Mouse (Mus musculus): ENCODE measurements at regions not wholly inside any gene's neighbourhood (a gene's known extent, or its start where the extent isn't known, plus 50 kb on each side); places are given as distances from the start of the nearest gene placed in this dataset.

DNA sequence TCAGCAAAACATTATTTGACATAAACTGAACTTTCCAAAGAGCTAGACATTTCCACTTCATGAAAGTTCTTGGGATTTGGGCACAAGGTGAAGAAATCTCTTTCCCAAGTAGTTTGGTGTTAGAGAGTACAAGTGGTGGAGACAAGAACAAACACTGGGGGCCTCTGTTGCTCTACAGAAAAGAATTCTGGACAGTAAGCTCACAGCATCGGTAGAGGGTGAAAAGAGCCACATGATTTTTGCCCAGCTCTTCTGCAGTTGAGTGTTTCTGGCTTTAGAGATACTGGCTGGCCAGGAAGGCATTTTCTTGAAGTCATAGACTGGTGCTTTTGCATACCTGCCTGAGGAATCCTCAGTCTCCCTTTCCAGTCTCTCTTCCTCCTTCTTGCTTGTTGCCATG lies 127.8 kb downstream of the Stk31 start:
- in situ Hi-C loops (cut with MboI, MseI): loop anchor here (5.0 kb wide), 2 partner anchors 394 to 589 kb away; partner anchors contain the start of gene Mpp6

DNA sequence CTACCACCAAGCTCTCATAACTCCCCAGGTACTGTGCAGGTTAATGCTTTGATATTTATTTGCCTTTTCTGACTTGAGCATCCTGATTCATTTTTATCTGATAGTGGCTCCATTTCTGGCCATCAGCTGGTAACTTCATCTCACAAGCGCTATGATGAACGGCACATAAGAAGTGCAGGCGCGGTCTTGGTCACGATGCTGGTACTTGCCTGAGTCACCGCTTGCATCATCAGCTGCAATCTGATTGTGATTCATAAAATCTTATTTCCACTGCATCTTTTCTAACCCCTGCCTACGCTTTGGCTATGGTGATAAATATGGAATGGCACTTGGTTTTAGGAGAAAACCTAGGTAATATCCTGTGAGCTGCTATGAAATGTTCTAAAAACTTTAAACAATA lies 128.3 kb downstream of the Stk31 start:
- in situ Hi-C loops (cut with MboI, MseI): loop anchor here (5.0 kb wide), 2 partner anchors 394 to 589 kb away; partner anchors contain the start of gene Mpp6

DNA sequence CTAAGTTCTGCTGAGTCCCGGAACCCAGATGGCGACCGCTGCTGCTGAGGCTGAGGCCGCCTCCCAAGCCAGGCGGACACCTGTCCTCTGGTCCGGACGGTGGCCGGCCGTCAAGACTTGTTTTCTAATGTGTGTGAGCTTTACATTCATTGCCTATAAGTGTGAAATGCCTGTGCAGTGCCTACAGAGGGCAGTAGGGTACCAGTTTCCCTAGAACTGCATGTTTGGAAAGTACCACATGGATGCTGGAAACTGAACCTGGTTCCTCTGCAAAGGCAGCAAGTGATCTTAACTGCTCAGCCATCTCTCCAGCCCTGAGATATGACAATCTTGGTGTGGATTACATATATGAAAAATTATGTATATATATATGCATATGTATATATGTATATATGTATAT lies 138.6 kb downstream of the Stk31 start:
- in situ Hi-C loops (cut with MboI, MseI): no loop called here

DNA sequence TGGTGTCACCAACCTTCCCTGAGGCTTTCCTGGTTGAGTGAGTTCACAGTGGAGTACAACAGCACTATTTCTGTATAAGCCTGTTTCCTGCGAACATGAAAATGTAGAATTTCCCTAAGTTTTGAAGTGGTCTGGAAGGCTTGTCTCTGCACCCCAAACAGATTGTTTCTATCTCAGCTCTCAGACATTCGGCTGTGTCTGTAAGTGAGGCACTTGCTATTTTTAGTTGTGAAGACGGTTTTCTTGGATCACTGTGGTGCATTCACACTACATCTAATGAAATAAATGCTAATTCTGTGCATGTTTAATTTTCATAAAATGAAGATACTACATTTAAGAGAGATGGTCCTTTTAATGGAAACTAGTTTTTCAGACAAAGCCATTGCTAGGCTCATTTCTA lies 139.1 kb downstream of the Stk31 start:
- in situ Hi-C loops (cut with MboI, MseI): no loop called here

DNA sequence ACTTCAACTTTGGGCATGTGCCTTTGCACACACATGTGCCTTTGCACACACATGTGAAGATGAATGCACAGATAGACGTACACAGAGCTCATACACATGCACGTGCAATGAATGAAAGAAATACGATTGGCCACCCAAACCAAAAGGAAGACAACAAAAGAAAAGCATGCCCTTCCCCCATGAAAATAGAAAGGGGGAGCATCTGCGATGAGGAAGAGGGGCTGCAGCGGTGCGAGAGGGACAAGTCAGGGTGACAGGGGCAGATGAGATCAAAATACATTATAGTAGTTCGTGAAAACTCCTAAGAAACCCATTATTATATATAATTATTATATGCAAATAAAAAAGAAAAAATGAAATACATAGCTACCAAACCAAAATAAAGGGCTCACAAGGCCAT lies 149.5 kb downstream of the Stk31 start:
- in situ Hi-C loops (cut with MboI, MseI): no loop called here

GRCm38 (mm10) chr6:49555069-49555468 lies 159.7 kb downstream of the Stk31 start:
- in situ Hi-C loops (cut with MboI, MseI): no loop called here

DNA sequence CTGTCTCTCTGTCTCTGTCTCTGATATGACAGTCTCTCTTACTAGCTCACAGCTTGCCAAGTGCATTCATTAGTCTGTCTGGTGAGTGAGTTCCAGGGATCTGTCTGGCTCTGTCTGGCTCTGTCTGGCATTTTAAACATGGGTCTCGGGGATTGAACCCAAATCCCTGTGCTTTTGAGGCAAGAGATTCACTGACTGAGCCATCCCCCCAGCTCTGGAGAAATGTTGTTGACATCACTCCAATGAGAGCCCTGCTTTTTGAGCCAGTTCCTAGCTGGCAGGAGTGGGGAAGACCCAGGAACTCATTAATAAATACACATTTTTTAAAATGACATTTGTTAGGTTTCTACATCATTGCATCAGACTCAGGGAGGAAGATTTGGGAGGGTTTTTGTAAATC lies 163.1 kb downstream of the Stk31 start:
- in situ Hi-C loops (cut with MboI, MseI): no loop called here

DNA sequence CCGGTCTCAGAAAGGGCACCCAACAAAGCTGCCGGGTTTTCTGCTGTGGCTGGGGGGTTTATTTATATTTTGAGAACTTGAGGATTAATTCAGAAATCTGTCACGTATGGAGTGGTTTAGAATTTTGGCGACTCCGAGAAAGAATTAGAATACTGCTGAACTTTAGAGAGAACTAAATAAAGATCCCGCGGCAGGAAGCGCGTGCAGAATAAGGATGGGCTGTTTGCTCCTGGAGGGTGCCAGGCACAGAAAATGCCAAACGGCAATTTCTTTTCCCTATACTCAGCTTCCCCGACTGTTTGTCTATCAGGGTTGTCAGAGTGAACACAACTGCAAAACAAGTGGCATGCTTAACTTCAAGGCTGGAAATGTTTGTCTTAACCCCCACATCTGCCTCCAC lies 163.7 kb downstream of the Stk31 start:
- in situ Hi-C loops (cut with MboI, MseI): no loop called here

DNA sequence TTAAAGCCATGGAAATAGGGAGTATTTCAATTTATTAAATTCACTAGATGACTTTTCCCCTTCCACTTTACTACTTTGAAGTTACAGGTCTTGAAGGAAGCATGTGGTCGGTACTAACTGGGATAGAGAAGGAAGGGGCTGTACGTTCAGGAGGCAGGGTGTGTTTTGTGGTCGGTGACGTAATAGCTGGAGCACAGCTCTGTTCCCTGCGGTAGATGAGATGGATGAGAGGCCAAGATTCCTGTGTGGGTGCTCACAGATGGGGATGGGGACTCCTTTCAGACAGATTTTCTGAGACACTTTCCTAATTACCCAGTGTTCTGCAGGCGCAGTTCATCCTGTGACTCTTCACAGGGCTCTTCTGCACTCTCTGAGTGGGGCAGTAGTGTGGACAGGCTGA lies 182.9 kb downstream of the Stk31 start:
- in situ Hi-C loops (cut with MboI, MseI): no loop called here

DNA sequence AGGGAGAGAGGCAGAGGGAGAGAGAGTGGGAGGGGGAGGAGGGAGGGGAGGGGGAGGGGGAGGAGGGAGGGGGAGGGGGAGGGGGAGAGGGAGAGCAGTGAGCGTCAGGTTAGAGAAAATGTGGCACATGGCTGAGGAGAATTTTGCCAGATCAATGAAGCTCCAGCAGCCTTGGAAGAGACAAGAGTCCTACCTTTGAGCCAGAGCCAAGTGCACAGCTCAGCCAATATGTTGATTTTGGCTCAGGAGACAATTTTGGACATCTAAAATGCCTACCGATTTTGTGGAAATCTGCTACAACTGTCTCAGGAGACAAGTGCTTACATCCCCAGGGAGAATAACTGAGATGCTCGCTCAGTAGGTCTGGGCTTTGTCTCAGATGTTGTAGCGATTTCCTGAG lies 184.3 kb downstream of the Stk31 start:
- in situ Hi-C loops (cut with MboI, MseI): no loop called here

DNA sequence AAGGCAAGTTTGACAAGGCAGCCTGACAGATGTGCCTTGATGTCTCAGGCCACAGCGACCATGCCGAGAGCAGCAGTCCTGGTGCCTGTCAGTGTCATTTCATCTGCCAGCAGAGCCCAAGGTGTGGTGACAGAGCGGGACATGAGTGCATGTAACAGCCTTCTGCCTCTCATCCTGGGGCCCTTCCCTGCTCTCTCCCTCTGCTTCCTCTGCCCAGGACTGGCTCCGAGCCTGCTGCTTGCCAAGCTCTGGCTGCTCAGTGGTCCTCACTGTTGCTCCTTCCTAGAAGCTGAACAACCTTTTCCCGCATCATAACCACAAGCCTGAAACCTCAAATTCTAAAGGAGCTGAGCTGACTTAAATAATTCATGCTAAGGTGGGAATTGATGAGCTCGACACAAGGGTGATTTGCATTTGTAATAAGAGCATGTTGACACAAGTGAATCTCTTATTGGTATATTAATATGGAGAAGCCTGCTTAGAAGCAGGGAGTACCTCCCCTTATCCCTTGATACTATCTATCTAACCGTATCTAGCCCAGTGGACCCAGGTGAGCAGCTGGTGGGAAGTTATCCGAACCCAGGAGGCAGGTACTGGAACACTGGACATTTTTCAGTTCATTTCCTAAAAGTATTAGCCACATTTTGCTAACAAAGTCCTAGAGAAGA lies 186.8 kb downstream of the Stk31 start:
- in situ Hi-C loops (cut with MboI, MseI): no loop called here

- in situ Hi-C loops (cut with MboI, MseI): no loop called here
Measured at GRCm38 (mm10) chr6:49586553-49586952, 191.1 kb downstream of the Stk31 start.

DNA sequence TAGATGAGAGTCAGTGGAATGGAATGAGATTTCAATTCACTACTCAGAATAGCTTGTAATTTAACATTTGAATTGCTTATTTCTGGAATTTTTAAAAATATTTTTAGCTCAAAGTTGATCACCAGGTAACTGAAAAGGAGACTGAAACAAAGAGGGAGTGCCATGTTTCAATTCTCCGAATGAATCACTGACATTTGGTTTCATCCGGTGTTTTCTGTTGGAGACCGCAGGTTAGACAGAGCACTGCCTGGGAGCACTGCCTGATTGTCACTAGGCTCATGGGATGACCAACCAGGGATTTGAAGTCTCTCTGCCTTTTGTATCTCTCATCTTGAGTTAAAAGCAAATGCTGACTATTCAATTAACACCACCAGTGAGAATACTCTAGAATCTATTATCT lies 193.3 kb downstream of the Stk31 start:
- in situ Hi-C loops (cut with MboI, MseI): no loop called here

DNA sequence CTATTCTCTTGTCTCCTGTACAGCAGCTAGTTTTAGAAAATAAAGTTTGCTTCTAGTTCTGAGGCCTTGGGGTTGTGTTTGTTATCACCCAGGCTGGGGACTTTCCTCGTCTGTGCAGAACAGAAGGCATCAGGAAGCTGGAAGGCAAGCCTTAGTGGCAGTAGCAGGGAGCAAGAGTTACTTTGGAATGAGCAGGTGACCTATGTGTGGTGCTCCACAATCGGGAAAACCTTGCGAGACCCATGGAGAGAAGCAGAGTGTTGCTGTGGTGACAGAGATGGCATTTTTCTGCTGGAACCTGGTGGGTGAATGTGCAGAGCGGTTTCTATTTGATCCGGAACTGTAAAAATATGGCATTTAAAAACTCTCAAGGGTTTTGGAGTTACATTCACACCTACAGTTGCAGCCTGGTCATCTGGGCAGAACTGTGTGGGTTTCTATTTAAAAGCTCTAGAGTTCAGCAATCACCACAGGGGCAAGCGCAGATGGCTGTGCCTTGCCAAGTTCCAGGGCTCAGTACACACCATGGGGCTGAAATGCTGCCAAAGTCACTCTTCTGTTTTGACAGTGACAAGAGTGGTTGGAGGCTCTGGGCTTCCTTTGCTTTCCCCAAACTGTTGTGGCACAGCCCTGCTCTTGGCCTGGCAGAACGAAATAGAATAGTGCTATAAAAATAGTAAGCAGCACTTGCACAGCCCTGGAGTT lies 195.7 kb downstream of the Stk31 start:
- in situ Hi-C loops (cut with MboI, MseI): no loop called here

DNA sequence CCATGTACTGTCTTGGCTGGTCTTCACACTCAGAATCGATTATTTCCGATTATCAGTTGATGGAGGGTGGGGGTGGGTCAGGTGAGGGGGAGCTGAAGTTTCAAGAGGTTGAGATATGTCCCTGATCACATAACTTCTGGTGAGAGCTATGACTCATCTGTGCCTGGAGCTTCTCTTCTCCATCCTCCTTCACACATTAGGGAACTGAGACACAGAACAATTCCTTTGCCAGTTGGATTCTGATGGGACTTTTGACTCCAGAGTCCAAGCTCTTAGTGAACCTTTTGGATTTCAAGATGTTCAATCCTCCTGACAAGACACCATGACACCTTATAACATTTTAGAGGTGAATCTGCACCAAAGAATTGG lies 196.2 kb downstream of the Stk31 start:
- in situ Hi-C loops (cut with MboI, MseI): no loop called here

GRCm38 (mm10) chr6:49592676-49593075 lies 197.3 kb downstream of the Stk31 start:
- in situ Hi-C loops (cut with MboI, MseI): no loop called here

- in situ Hi-C loops (cut with MboI, MseI): no loop called here
Measured at GRCm38 (mm10) chr6:49603201-49603600, 207.8 kb downstream of the Stk31 start.

DNA sequence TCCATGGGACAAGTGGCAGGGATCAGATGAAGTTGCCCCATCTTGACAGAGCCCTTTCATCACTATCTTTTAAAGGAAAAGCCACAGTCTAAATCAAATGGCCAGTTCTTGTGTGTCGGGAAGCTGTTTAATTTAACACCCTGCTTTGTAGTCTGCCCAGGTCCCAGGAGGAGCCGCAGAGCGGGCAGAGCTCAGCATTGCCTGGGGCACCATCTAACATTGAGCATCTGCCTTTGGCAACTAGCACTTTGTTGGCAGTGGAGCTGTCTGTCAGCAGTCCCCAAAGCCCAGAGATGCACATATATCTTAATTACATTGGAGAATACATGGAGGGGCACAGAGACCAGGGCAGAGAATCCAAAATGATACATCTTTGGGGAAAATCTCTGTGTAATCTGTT lies 208.4 kb downstream of the Stk31 start:
- in situ Hi-C loops (cut with MboI, MseI): no loop called here

DNA sequence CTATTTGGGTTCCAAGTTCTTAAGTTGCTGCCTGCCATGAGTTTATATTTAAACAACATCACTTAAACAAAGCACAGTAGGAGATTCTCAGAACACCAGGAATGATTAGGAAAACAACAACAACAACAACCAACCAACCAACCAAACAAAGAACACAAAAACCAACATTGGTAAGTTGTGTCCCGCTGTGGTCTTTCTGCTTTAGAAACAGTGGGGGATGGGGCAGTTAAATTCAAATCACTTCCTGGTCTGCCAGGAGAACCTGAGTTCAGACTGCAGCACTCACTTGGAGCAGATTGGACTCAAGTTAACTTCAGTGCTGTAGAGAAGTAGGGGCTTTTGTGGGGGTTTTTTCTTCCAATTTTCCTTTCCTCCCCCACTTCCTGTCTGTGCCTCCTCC lies 210.6 kb downstream of the Stk31 start:
- in situ Hi-C loops (cut with MboI, MseI): no loop called here

GRCm38 (mm10) chr6:49606626-49607158 lies 211.3 kb downstream of the Stk31 start:
- in situ Hi-C loops (cut with MboI, MseI): no loop called here

DNA sequence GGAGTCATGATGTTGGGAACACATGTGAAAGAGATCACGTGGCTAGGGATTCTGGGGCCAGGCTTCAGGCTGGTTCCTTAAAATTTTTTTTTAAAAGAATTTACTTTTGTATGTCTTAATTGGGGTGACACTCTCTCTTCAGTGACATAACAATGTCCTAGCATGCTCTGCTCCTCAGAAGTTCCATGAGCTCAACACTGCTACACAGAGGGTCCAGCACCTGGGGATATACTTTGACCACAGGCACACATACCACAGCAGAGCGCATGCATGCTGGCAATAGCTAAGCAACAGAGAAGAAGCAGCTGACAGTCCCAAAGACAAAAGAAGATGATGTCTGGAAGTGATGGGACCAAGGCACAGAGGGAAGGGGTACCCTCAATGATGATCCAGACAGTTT lies 198.4 kb upstream of the Npy start:
- in situ Hi-C loops (cut with MboI, MseI): no loop called here

DNA sequence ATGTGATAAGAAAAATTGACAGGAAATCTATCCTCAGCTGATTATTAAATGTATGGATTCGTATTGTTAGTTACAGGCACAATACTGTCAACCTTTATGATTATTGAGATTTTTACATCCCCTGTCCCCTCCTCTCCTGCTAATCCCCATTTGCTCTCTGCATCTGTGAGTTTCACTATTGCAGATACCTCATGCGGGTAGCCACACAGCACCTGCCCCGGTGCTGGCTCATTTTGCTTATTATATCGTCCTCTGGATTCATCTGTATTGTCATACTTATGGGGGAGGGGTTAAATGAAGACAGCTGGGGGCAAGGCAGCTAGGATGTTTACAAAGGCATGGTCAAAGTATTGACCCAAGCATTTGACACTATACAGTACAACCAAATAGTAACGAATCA lies 197.9 kb upstream of the Npy start:
- in situ Hi-C loops (cut with MboI, MseI): no loop called here

DNA sequence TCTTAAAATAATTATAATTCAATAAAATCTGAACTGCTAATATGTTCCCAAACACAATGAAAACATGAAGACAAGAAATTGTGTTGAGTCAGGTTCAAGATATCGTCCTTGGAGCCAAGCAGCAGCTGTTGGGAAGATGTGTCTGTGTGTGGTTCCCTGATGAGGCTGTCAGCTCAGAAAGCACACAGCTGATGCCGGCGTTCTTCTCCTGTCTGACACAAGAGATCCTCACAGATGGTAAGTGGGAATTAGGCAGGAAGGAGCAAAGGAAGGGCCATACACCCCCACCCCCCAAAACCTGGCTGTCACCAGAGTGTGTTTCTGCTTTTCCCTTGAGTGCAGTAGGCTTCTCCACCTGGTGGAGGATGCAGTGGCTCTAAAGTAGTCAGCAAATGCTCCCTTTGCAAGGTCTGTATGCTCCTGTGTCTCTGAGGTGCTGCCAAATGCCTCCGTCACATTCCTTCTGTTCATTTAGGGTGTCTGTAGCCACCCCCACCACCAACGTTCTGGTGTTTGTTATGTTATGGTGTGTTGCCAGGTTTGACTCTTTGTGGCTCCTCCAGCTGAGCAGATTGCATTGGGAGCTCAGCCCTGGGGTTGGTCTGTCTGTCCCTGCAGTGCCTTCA lies 188.9 kb upstream of the Npy start:
- in situ Hi-C loops (cut with MboI, MseI): no loop called here

Data from T-helper 2 cell (primary cell).